Mouse (Mus musculus): ENCODE data around the gene Ebf1.

- TF ChIP-seq CTCF (IDR thresholded peaks at IDR 0.05; ENCODE audit: low read depth): no peak
- no peak for TF ChIP-seq EP300 (IDR thresholded peaks at IDR 0.05; ENCODE audit: low read depth)
Measured at GRCm38 (mm10) chr11:44690265-44690572, 73.1 kb downstream of the Ebf1 start.
